Mouse (Mus musculus) embryonic facial prominence, embryonic 10.5 days (tissue): ENCODE measurements around the gene Zfp30. TPM values are rescaled to one million over a fixed set of nuclear protein-coding genes. Genes with fewer than 3 reads are reported as not detected.

ENCODE experiments used
- DNase-seq: peaks from one replicate; pipeline ENCODE4 v3.0.0-alpha.2; 2017; ENCODE audit warnings: low spot score
- H3K27ac ChIP-seq: fragments of 300-500 bp; sonication (generic); replicated peaks from 2 replicates; pipeline ENCODE4 v1.5.1; 2016; ENCODE audit warnings: mild to moderate bottlenecking
- H3K27me3 ChIP-seq: fragments of 300-500 bp; sonication (generic); replicated peaks from 2 replicates; pipeline ENCODE4 v1.6.1; 2016; ENCODE audit warnings: low read depth, mild to moderate bottlenecking; ENCODE audit not compliant: poor library complexity, severe bottlenecking
- H3K36me3 ChIP-seq: fragments of 300-500 bp; sonication (generic); replicated peaks from 2 replicates; pipeline ENCODE4 v1.6.1; 2016; ENCODE audit warnings: mild to moderate bottlenecking, moderate library complexity
- H3K4me1 ChIP-seq: fragments of 300-500 bp; sonication (generic); 2 replicates; pipeline ENCODE4 v1.6.1; 2016
- H3K4me3 ChIP-seq: fragments of 300-500 bp; sonication (generic); 2 replicates; pipeline ENCODE4 v1.5.1; 2016; ENCODE audit warnings: mild to moderate bottlenecking, moderate library complexity
- H3K9me3 ChIP-seq: fragments of 300-500 bp; sonication (generic); 2 replicates; pipeline ENCODE4 v1.6.1; 2016; ENCODE audit warnings: mild to moderate bottlenecking
- WGBS: fragments of 180-500 bp; shearing (Covaris S2); methylation state at CpG from one replicate; pipeline ENCODE4 v1.1.7; 2016; 5-methylcytosine and 5-hydroxymethylcytosine counted together
- microRNA counts: library from miRNA; unstranded; fragments of <30 nt; microRNA quantifications from one replicate; lab custom pipeline; 2017
- microRNA-seq: library from miRNA; unstranded; fragments of <30 nt; microRNA quantifications from one replicate; pipeline ENCODE4, GENCODE M21; 2017
- polyA plus RNA-seq: library from polyadenylated mRNA; unstranded; fragments of >200 nt; fragmentation: Nextera tagmentation; extraction: Ambion mirVana; gene quantifications from 2 replicates; pipeline ENCODE4 v1.2.1, GENCODE M21; 2016

Gene Zfp30
- polyA plus RNA-seq, 1 experiment from 2014 or later: 7.0 TPM

GRCm38 (mm10) chr7:29842105-29842504, 58.3 kb downstream of the Zfp30 start:
- no peaks in the 10 kb centered on the region for H3K4me1 ChIP-seq
- H3K36me3 ChIP-seq: peaks cover 41% of the 10 kb centered on the region
- 86% methylated on average over 1 of the region's 1 CpGs for WGBS
- H3K27ac ChIP-seq: no peak overlapping the region
- no peak for DNase-seq
- H3K4me3 ChIP-seq: no peak overlapping the region
- H3K27me3 ChIP-seq: no peaks in the 10 kb centered on the region
- H3K9me3 ChIP-seq: no peaks in the 10 kb centered on the region

MicroRNAs encoded within 50 kb of the gene (microRNA counts, 519-probe panel; counts per million panel counts)
- 188 counts per million, percentile 57 among the panel's probes with 10 or more counts for microRNA mmu-miR-1964 (lab: Ali Mortazavi, UCI)

Small RNA genes lying within 50 kb of the gene (microRNA-seq; reads per million reads assigned to microRNA genes)
- gene Mir1964: 4.6 reads per million, percentile 11 among the genes with 10 or more reads in this experiment

Other genes with a start within 250 kb of the Zfp30 start
- gene Catsperg2, start 57.0 kb upstream of the Zfp30 start, polyA plus RNA-seq: not detected in 2 replicates
- gene Zfp84, start 15.4 kb upstream of the Zfp30 start, polyA plus RNA-seq: 12.4 and 12.6 TPM in 2 replicates
- gene Zfp790, start 32.1 kb downstream of the Zfp30 start, polyA plus RNA-seq: 15.9 and 16.4 TPM in 2 replicates
- gene Zfp940, start 69.7 kb downstream of the Zfp30 start, polyA plus RNA-seq: 10.1 and 10.7 TPM in 2 replicates
- 8.1 and 8.6 TPM in 2 replicates for gene Zfp420, start 76.0 kb downstream of the Zfp30 start, polyA plus RNA-seq
- gene Zfp27, start 122.6 kb downstream of the Zfp30 start, polyA plus RNA-seq: 9.5 and 10.0 TPM in 2 replicates
- 4.6 and 6.3 TPM in 2 replicates for gene Zfp383, start 124.2 kb downstream of the Zfp30 start, polyA plus RNA-seq
- gene Zfp74, start 170.1 kb downstream of the Zfp30 start, polyA plus RNA-seq: 13.9 and 14.7 TPM in 2 replicates
- 30.4 and 34.3 TPM in 2 replicates for gene Zfp568, start 200.0 kb downstream of the Zfp30 start, polyA plus RNA-seq